Mouse (Mus musculus) forebrain, embryonic 11.5 days (tissue): Measurements from ENCODE around the gene Olfr1126. TPM values are rescaled to one million over a fixed set of nuclear protein-coding genes. Genes with fewer than 3 reads are reported as not detected.
"Not testable (repeated sequence)": the region's sequence is repeated elsewhere in the genome, so short reads cannot be mapped to it uniquely, and the experiment has no call there.

Experiments
- ATAC-seq: fragments of 200-750 bp; cut with Nextera tagmentation; replicated peaks from 2 replicates; pipeline ENCODE4 v1.8.0; 2017; ENCODE audit warnings: moderate TSS enrichment; ENCODE audit not compliant: low FRiP score
- DNase-seq: peaks from one replicate; pipeline ENCODE4 v3.0.0-alpha.2; 2017; ENCODE audit warnings: low spot score
- H3K27ac ChIP-seq: fragments of 300-500 bp; sonication (generic); 2 replicates; pipeline ENCODE4 v1.5.1; 2014; ENCODE audit warnings: low read depth, low read length
- H3K27me3 ChIP-seq: fragments of 300-500 bp; sonication (generic); 2 replicates; pipeline ENCODE4 v1.6.1; 2014; ENCODE audit warnings: mild to moderate bottlenecking, low read length, mixed read lengths; ENCODE audit not compliant: control insufficient read depth, insufficient read depth
- H3K36me3 ChIP-seq: fragments of 300-500 bp; sonication (generic); 2 replicates; pipeline ENCODE4 v1.6.1; 2014; ENCODE audit warnings: mild to moderate bottlenecking, low read length, moderate library complexity, mixed read lengths; ENCODE audit not compliant: control insufficient read depth, insufficient read depth
- H3K4me1 ChIP-seq: fragments of 300-500 bp; sonication (generic); replicated peaks from 2 replicates; pipeline ENCODE4 v1.6.1; 2014; ENCODE audit warnings: low read length, mixed read lengths; ENCODE audit not compliant: control insufficient read depth, insufficient read depth
- H3K4me2 ChIP-seq: fragments of 300-500 bp; sonication (generic); 2 replicates; pipeline ENCODE4 v1.6.1; 2014; ENCODE audit warnings: low read depth, mild to moderate bottlenecking, low read length, moderate library complexity, mixed read lengths; ENCODE audit not compliant: severe bottlenecking
- H3K4me3 ChIP-seq: fragments of 300-500 bp; sonication (generic); 2 replicates; pipeline ENCODE4 v1.5.1; 2014; ENCODE audit warnings: low read depth, low read length
- H3K9ac ChIP-seq: fragments of 300-500 bp; sonication (generic); 2 replicates; pipeline ENCODE4 v1.6.1; 2014; ENCODE audit warnings: low read length
- H3K9me3 ChIP-seq: fragments of 300-500 bp; sonication (generic); 2 replicates; pipeline ENCODE4 v1.6.1; 2016; ENCODE audit warnings: low read length, mixed read lengths; ENCODE audit not compliant: control insufficient read depth
- WGBS: fragments of 180-500 bp; shearing (Covaris S2); extraction: QIAGEN DNeasy Blood & Tissue Kit; methylation state at CpG from one replicate; pipeline ENCODE4 v1.1.7; 2014; 5-methylcytosine and 5-hydroxymethylcytosine counted together
- polyA plus RNA-seq: library from polyadenylated mRNA; unstranded; fragments of >200 nt; fragmentation: Nextera tagmentation; extraction: Ambion mirVana; gene quantifications from 2 replicates; pipeline ENCODE4 v1.2.1, GENCODE M21; 2014

Olfr1126 gene
- polyA plus RNA-seq = not detected in 2 replicates

GRCm38 (mm10) chr2:87453662-87454061, at the start of gene Olfr1126:
Olfr1126 (plus strand) TSS chr2:87453962.
- DNase-seq (no peak), ATAC-seq (no peak)
- no peaks in the 10 kb centered on the region for H3K27me3 ChIP-seq
- H3K9ac ChIP-seq = no peak within 1 kb of the TSS
- H3K9me3 ChIP-seq = no peaks in the 10 kb centered on the region
- no peaks in the 10 kb centered on the region for H3K36me3 ChIP-seq
- H3K27ac ChIP-seq = no peak within 1 kb of the TSS
- no peaks in the 10 kb centered on the region for H3K4me1 ChIP-seq
- no peak within 1 kb of the TSS for H3K4me3 ChIP-seq
- H3K4me2 ChIP-seq = no peak within 1 kb of the TSS

DNA sequence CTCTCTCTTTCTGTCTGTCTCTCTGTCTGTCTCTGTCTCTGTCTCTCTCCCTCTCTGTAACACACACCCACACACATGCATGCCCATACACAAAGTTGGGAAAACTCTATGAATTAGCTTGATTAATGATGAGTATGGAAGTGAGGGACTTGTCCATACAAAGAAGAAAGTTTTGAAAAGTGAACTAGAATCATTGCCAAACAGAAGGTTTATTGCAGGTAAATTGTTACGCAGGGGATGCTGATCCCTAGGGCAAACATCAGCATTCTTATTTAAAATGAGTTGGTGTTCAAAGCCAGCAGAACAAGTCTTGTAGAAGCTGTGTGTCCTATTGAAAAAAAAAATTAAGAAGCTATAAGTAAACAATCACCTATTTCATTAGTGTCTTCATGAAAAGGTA, 37.4 kb upstream of the Olfr1126 start, which contains the start of gene Olfr1123:
TSS of gene Olfr1123 (plus strand) at position 301 of the 400 bp plus-strand sequence.
- no peak within 1 kb of the TSS for H3K9ac ChIP-seq
- H3K4me1 ChIP-seq = no peaks in the 10 kb centered on the region
- H3K27me3 ChIP-seq = no peaks in the 10 kb centered on the region
- 86% methylated on average over 1 of the region's 1 CpGs for WGBS
- no peaks in the 10 kb centered on the region for H3K36me3 ChIP-seq
- no peak within 1 kb of the TSS for H3K4me2 ChIP-seq
- ATAC-seq (no peak), DNase-seq (no peak)
- H3K4me3 ChIP-seq = no peak within 1 kb of the TSS
- no peak within 1 kb of the TSS for H3K27ac ChIP-seq
- no peaks in the 10 kb centered on the region for H3K9me3 ChIP-seq

DNA sequence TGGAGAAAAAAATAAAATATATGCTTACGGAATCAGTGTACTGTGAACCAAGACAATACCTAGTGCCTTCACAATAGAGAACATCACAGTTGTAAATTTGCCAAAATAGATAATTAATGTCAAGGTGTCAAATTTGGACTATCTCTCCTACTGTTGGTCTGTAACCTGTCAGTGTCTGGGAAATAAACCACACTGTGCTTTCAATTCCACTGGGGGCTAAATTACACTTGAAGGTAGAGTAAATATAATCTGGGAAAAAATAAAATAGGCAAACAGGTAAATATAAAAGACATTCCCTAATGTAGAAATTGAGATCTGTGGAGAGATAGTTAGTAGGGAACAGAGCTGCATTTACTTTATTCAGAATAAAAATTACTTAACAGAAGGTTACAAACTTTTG, 23.8 kb upstream of the Olfr1126 start, which contains the start of gene Olfr1124:
TSS of gene Olfr1124 (plus strand) at position 301 of the 400 bp plus-strand sequence.
- no peaks in the 10 kb centered on the region for H3K36me3 ChIP-seq
- no peaks in the 10 kb centered on the region for H3K9me3 ChIP-seq
- H3K27ac ChIP-seq = no peak within 1 kb of the TSS
- no peak for DNase-seq
- no peaks in the 10 kb centered on the region for H3K4me1 ChIP-seq
- no peak within 1 kb of the TSS for H3K4me3 ChIP-seq
- no peak within 1 kb of the TSS for H3K4me2 ChIP-seq
- H3K27me3 ChIP-seq = no peaks in the 10 kb centered on the region
- 82% methylated on average over 1 of the region's 1 CpGs for WGBS
- no peak for ATAC-seq
- H3K9ac ChIP-seq = no peak within 1 kb of the TSS

GRCm38 (mm10) chr2:87437731-87438130, 16.0 kb upstream of the Olfr1126 start:
- no peaks in the 10 kb centered on the region for H3K36me3 ChIP-seq
- H3K27me3 ChIP-seq = no peaks in the 10 kb centered on the region
- no peak overlapping the region for H3K4me3 ChIP-seq
- no peaks in the 10 kb centered on the region for H3K9me3 ChIP-seq
- H3K4me1 ChIP-seq = no peaks in the 10 kb centered on the region
- no peak for DNase-seq
- no peak for ATAC-seq
- H3K9ac ChIP-seq = no peak overlapping the region
- WGBS = 94% methylated on average over 16 of the region's 16 CpGs
- no peak overlapping the region for H3K27ac ChIP-seq
- no peak overlapping the region for H3K4me2 ChIP-seq

GRCm38 (mm10) chr2:87461769-87462168, 8.0 kb downstream of the Olfr1126 start:
- DNase-seq = no peak

DNA sequence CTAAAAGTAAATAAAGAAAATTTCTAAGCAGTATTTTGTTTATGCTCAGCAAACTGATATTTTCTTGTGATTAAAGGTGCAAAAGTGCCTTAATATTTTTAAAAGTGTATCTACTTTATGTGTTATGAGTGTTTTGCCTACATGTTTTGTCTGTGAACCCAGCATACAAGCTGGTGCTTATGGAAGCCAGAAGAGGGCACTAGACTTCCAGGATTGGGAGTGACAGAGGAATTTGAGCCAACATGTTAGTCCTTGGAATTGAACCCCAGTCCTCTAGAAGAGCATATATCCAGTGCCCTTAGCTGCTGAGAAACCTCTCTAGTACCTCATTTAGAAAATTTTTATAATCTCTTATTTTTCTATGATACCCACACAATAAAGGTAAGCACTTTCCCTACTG, 26.4 kb downstream of the Olfr1126 start:
- ATAC-seq (no peak), DNase-seq (no peak)

More at GRCm38 (mm10) chr2:87461769-87462168, 8.0 kb downstream of the Olfr1126 start:
- Histone ChIP-seq H3K27me3 (no peaks in the 10 kb centered on the region), H3K4me2 (no peak overlapping the region), H3K36me3 (no peaks in the 10 kb centered on the region), H3K27ac (no peak overlapping the region), H3K4me1 (no peaks in the 10 kb centered on the region), H3K9me3 (no peaks in the 10 kb centered on the region), H3K4me3 (no peak overlapping the region), H3K9ac (no peak overlapping the region)
- ATAC-seq = no peak
- WGBS = 95% methylated on average over 4 of the region's 4 CpGs

DNA sequence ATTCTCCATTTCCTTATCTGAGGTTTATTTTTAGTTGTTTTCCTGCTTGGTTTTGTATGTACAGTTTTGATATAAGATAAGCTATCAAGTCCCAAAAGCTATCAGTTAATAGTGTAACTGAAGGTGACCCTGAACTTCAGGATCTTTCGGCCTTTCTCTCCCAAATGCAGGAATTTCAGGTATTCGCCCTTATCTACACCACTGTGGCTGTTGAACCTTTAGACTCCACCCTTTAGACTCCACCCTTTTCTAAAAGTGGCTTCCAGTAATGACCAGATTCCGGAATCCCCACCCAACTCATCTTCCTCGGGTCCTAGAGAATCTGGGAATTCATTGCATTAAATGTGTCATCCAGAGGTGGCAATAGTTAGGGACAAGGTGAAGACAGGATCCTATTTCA, 27.4 kb downstream of the Olfr1126 start:
- DNase-seq (no peak), ATAC-seq (no peak)
- 80% methylated on average over 4 of the region's 4 CpGs for WGBS

More for the DNA sequence above, 26.4 kb downstream of the Olfr1126 start:
- Histone ChIP-seq H3K4me3 (no peak overlapping the region), H3K4me2 (no peak overlapping the region), H3K36me3 (no peaks in the 10 kb centered on the region), H3K27me3 (no peaks in the 10 kb centered on the region), H3K9ac (no peak overlapping the region), H3K9me3 (no peaks in the 10 kb centered on the region), H3K4me1 (no peaks in the 10 kb centered on the region), H3K27ac (no peak overlapping the region)

DNA sequence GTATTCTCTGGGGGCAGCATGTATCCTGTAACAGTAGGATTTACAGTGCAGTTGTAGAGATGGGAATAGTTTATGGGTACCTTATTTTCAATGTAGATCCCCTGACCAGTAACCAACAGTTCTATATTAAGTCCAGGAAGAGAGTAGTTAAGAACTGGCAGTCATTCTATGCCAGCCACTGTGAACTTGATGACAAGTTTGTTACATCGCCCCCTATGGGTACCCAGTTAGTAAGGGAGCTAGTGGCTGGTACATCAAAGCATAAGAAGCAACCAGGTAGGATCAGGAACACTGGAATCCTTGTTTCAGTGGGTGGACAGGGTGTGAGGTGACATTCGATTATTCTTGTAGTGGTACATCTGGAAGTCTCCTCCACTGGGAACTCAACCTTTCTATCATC, 28.5 kb downstream of the Olfr1126 start:
- 78% methylated on average over 2 of the region's 2 CpGs for WGBS
- no peak for DNase-seq
- H3K4me2 ChIP-seq = no peak overlapping the region
- no peak overlapping the region for H3K9ac ChIP-seq
- no peak overlapping the region for H3K27ac ChIP-seq
- H3K4me1 ChIP-seq = no peaks in the 10 kb centered on the region
- H3K4me3 ChIP-seq = no peak overlapping the region
- H3K27me3 ChIP-seq = no peaks in the 10 kb centered on the region
- H3K9me3 ChIP-seq = no peaks in the 10 kb centered on the region
- ATAC-seq = no peak
- no peaks in the 10 kb centered on the region for H3K36me3 ChIP-seq

More for the DNA sequence above, 27.4 kb downstream of the Olfr1126 start:
- H3K9me3 ChIP-seq = no peaks in the 10 kb centered on the region
- H3K27me3 ChIP-seq = no peaks in the 10 kb centered on the region
- no peaks in the 10 kb centered on the region for H3K36me3 ChIP-seq
- no peak overlapping the region for H3K27ac ChIP-seq
- no peak overlapping the region for H3K4me3 ChIP-seq
- no peak overlapping the region for H3K9ac ChIP-seq
- no peaks in the 10 kb centered on the region for H3K4me1 ChIP-seq
- H3K4me2 ChIP-seq = no peak overlapping the region

GRCm38 (mm10) chr2:87496993-87497392, 43.2 kb downstream of the Olfr1126 start, which contains the start of gene Pramel7:
Pramel7 (minus strand) TSS chr2:87497093.
- not testable (repeated sequence) for H3K27ac ChIP-seq, DNase-seq, H3K9ac ChIP-seq, H3K4me2 ChIP-seq, H3K4me3 ChIP-seq, H3K27me3 ChIP-seq, ATAC-seq, H3K4me1 ChIP-seq, H3K9me3 ChIP-seq, H3K36me3 ChIP-seq
- WGBS = 99% methylated on average over 3 of the region's 5 CpGs
